Mouse (Mus musculus) neural tube, embryonic 11.5 days (tissue): ENCODE results near the gene Lyrm4. TPM values are rescaled to one million over a fixed set of nuclear protein-coding genes. Genes with fewer than 3 reads are reported as not detected.
"Not testable (repeated sequence)": the region's sequence is repeated elsewhere in the genome, so short reads cannot be mapped to it uniquely, and the experiment has no call there.

Experiments used
- ATAC-seq: fragments of 200-750 bp; cut with Nextera tagmentation; 2 replicates; pipeline ENCODE4 v1.8.0; 2017; ENCODE audit warnings: moderate number of reproducible peaks, mild to moderate bottlenecking, moderate TSS enrichment, moderate library complexity; ENCODE audit not compliant: insufficient read depth, low FRiP score, low TSS enrichment
- DNase-seq: peaks from one replicate; pipeline ENCODE4 v3.0.0-alpha.2; 2015; ENCODE audit warnings: low spot score
- H3K27ac ChIP-seq: fragments of 300-500 bp; sonication (generic); 2 replicates; pipeline ENCODE4 v1.5.1; 2014; ENCODE audit warnings: low read depth, mild to moderate bottlenecking, low read length
- H3K27me3 ChIP-seq: fragments of 300-500 bp; sonication (generic); 2 replicates; pipeline ENCODE4 v1.6.1; 2014; ENCODE audit warnings: mild to moderate bottlenecking, low read length, mixed read lengths; ENCODE audit not compliant: control insufficient read depth, insufficient read depth
- H3K36me3 ChIP-seq: fragments of 300-500 bp; sonication (generic); 2 replicates; pipeline ENCODE4 v1.6.1; 2014; ENCODE audit warnings: mild to moderate bottlenecking, low read length, moderate library complexity, mixed read lengths; ENCODE audit not compliant: control insufficient read depth, insufficient read depth
- H3K4me1 ChIP-seq: fragments of 300-500 bp; sonication (generic); 2 replicates; pipeline ENCODE4 v1.6.1; 2014; ENCODE audit warnings: low read length, mixed read lengths; ENCODE audit not compliant: control insufficient read depth, insufficient read depth
- H3K4me2 ChIP-seq: fragments of 300-500 bp; sonication (generic); 2 replicates; pipeline ENCODE4 v1.6.1; 2014; ENCODE audit warnings: low read depth, mild to moderate bottlenecking, moderate library complexity
- H3K4me3 ChIP-seq: fragments of 300-500 bp; sonication (generic); 2 replicates; pipeline ENCODE4 v1.5.1; 2014; ENCODE audit warnings: low read depth, low read length
- H3K9ac ChIP-seq: fragments of 300-500 bp; sonication (generic); 2 replicates; pipeline ENCODE4 v1.6.1; 2014; ENCODE audit warnings: mild to moderate bottlenecking, low read length
- H3K9me3 ChIP-seq: fragments of 300-500 bp; sonication (generic); 2 replicates; pipeline ENCODE4 v1.6.1; 2016; ENCODE audit warnings: low read length; ENCODE audit not compliant: control insufficient read depth
- WGBS: fragments of 180-500 bp; shearing (Covaris S2); extraction: QIAGEN DNeasy Blood & Tissue Kit; methylation state at CpG from one replicate; pipeline ENCODE4 v1.1.7; 2014; 5-methylcytosine and 5-hydroxymethylcytosine counted together
- polyA plus RNA-seq: library from polyadenylated mRNA; unstranded; fragments of >200 nt; fragmentation: Nextera tagmentation; extraction: Ambion mirVana; gene quantifications from 2 replicates; pipeline ENCODE4 v1.2.1, GENCODE M21; 2014

Lyrm4 gene
- polyA plus RNA-seq, 1 experiment from 2014 or later, result 21.7 TPM

DNA sequence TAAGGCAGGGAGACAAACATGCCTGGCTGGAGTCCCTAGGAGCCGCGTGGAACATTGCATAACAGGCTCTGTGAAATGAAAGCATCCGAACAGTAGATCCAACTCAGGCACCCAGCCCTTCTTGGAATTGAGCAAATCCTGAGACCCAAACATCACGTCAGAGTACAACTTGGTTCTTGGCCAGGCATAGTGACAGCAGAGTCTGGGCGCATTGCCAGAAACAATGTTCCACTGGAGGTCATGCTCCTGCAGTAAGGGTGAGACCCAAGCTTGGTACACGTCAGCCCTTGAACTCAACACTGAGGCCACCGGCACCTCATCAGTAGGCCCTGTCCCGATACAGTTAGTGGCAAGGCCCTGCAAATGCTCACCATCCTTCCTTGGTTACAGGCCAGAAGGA lies 123.3 kb downstream of the Lyrm4 start:
- Histone ChIP-seq H3K36me3 (no peaks in the 10 kb centered on the region), H3K9me3 (no peaks in the 10 kb centered on the region), H3K9ac (no peak overlapping the region), H3K27me3 (no peaks in the 10 kb centered on the region), H3K4me1 (no peaks in the 10 kb centered on the region), H3K4me3 (no peak overlapping the region), H3K27ac (no peak overlapping the region), H3K4me2 (no peak overlapping the region)
- DNase-seq (no peak), ATAC-seq (no peak)
- WGBS, result 88% methylated on average over 8 of the region's 8 CpGs

DNA sequence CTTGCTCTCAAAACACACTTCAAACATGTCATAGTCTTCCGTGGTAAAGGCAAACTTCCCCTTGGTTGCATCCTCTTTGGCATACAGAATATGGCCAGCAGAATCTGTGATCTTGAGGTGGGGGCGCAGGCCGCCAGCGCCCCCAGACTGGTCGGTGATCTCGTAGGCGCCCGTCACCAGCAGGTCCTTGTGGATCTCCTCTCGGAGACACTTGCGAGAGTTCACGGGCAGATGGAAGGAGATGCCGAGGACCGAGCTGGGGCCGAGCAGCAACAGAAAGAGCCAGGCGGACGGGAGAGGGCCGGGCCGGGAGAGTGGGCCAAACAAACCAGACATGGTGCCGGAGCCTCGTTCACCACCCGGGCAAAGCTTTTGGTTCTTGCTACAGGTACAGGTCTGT lies 126.1 kb downstream of the Lyrm4 start:
- not testable (repeated sequence) for H3K9ac ChIP-seq, ATAC-seq, H3K27ac ChIP-seq, DNase-seq, H3K27me3 ChIP-seq, H3K9me3 ChIP-seq, H3K36me3 ChIP-seq, H3K4me1 ChIP-seq, H3K4me2 ChIP-seq, H3K4me3 ChIP-seq
- WGBS, result 97% methylated on average over 18 of the region's 21 CpGs

- H3K4me3 ChIP-seq, result no peak overlapping the region
- DNase-seq, result no peak
- H3K4me1 ChIP-seq, result no peaks in the 10 kb centered on the region
- H3K9ac ChIP-seq, result no peak overlapping the region
- H3K27me3 ChIP-seq, result no peaks in the 10 kb centered on the region
- ATAC-seq, result no peak
- H3K27ac ChIP-seq, result no peak overlapping the region
- H3K4me2 ChIP-seq, result no peak overlapping the region
- WGBS, result 81% methylated on average over 3 of the region's 3 CpGs
- no peaks in the 10 kb centered on the region for H3K9me3 ChIP-seq
- H3K36me3 ChIP-seq, result no peaks in the 10 kb centered on the region
Measured at GRCm38 (mm10) chr13:35989329-35989728, 128.0 kb downstream of the Lyrm4 start.

DNA sequence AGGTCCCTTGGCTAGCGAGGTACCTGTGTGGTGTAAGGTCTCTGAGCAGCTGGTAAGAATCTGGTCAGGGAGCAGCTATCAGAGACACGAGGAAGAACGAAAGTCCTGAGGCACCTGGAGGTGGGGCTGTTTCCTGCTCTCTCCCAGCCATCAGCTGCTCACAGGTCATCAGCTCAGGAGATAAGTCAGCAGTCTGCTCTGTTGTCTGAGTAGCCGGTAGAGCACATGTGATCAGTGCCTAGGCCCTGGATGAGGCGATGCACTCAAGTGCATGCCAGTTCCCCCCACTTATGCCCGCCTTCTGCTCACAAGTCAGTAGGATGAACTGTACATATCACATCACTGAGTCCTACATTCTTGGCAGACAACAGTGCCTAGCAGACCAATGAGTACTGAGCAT lies 134.3 kb downstream of the Lyrm4 start:
- H3K27me3 ChIP-seq, result no peaks in the 10 kb centered on the region
- ATAC-seq (no peak), DNase-seq (no peak)
- 93% methylated on average over 6 of the region's 6 CpGs for WGBS
- no peak overlapping the region for H3K27ac ChIP-seq
- H3K9me3 ChIP-seq, result no peaks in the 10 kb centered on the region
- H3K4me2 ChIP-seq, result no peak overlapping the region
- no peak overlapping the region for H3K9ac ChIP-seq
- H3K4me1 ChIP-seq, result no peaks in the 10 kb centered on the region; the same call in 1 of the 2 replicates
- no peak overlapping the region for H3K4me3 ChIP-seq
- no peaks in the 10 kb centered on the region for H3K36me3 ChIP-seq

- 35% methylated on average over 4 of the region's 4 CpGs for WGBS
- no peaks in the 10 kb centered on the region for H3K9me3 ChIP-seq
- no peaks in the 10 kb centered on the region; the same call in 1 of the 2 replicates for H3K4me1 ChIP-seq
- no peaks in the 10 kb centered on the region for H3K27me3 ChIP-seq
- no peak overlapping the region for H3K4me2 ChIP-seq
- no peak overlapping the region for H3K9ac ChIP-seq
- ATAC-seq, result no peak
- no peaks in the 10 kb centered on the region for H3K36me3 ChIP-seq
- DNase-seq, result no peak
- H3K27ac ChIP-seq, result no peak overlapping the region
- no peak overlapping the region for H3K4me3 ChIP-seq
Measured at GRCm38 (mm10) chr13:35980471-35980870, 136.9 kb downstream of the Lyrm4 start.

DNA sequence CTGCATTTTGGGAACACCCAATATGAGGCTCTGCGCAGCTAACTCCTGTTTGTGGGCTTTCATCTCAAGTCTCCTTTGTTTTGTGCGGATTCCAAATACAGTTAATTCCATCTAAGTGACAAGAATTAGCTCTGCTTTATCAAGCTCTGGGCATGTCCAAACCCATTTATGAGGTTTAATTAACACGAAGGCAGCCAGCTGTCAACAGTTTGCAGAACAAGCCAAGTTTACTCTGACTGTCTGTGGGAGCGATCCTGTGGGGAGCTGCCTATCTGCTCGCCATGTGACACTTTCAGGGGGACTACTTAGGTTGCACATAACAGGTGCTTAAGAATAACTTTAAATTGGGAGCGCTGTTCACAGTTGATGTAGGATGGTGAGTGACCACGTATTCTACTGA lies 140.4 kb downstream of the Lyrm4 start:
- WGBS, result 92% methylated on average over 7 of the region's 7 CpGs
- Histone ChIP-seq H3K27me3 (no peaks in the 10 kb centered on the region), H3K9me3 (no peaks in the 10 kb centered on the region), H3K36me3 (no peaks in the 10 kb centered on the region), H3K4me3 (no peak overlapping the region), H3K27ac (no peak overlapping the region), H3K9ac (no peak overlapping the region), H3K4me2 (no peak overlapping the region), H3K4me1 (no peaks in the 10 kb centered on the region; the same call in 1 of the 2 replicates)
- no peak for ATAC-seq
- DNase-seq, result no peak

- WGBS, result 30% methylated on average over 9 of the region's 9 CpGs
- Histone ChIP-seq H3K4me3 (peak overlapping the region; percentile 48; the same call in 1 of the 2 replicates), H3K9me3 (no peaks in the 10 kb centered on the region), H3K27ac (no peak overlapping the region), H3K36me3 (no peaks in the 10 kb centered on the region), H3K9ac (no peak overlapping the region), H3K4me1 (no peaks in the 10 kb centered on the region; the same call in 1 of the 2 replicates), H3K4me2 (peak overlapping the region; percentile 88), H3K27me3 (peaks cover 21% of the 10 kb centered on the region)
- ATAC-seq (no peak), DNase-seq (no peak)
Measured at GRCm38 (mm10) chr13:35969829-35970228, 147.5 kb downstream of the Lyrm4 start.

DNA sequence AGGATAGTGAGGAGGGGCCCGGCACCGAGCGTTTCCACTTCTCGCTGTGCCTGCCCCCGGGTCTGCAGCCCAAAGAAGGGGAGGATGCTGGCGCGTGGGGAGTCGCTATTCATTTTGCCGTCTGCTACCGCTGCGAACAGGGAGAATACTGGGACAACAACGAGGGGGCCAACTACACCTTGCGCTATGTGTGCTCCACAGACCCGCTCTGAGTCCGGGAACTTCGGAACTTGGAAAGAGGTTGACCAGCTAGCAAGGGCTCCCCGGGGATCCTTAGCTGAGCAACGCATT lies 147.9 kb downstream of the Lyrm4 start:
- Histone ChIP-seq H3K4me2 (peak overlapping the region; percentile 88), H3K4me3 (peak overlapping the region; percentile 48), H3K36me3 (no peaks in the 10 kb centered on the region), H3K9me3 (no peaks in the 10 kb centered on the region), H3K27ac (no peak overlapping the region), H3K4me1 (no peaks in the 10 kb centered on the region; the same call in 1 of the 2 replicates), H3K9ac (peak overlapping the region; percentile 59), H3K27me3 (peaks cover 21% of the 10 kb centered on the region)
- peak; percentile 33 for DNase-seq
- under 1% methylated on average over 18 of the region's 18 CpGs for WGBS
- 0 out of 2 replicates have a peak, but pooled peaks have one; percentile 11 for ATAC-seq

DNA sequence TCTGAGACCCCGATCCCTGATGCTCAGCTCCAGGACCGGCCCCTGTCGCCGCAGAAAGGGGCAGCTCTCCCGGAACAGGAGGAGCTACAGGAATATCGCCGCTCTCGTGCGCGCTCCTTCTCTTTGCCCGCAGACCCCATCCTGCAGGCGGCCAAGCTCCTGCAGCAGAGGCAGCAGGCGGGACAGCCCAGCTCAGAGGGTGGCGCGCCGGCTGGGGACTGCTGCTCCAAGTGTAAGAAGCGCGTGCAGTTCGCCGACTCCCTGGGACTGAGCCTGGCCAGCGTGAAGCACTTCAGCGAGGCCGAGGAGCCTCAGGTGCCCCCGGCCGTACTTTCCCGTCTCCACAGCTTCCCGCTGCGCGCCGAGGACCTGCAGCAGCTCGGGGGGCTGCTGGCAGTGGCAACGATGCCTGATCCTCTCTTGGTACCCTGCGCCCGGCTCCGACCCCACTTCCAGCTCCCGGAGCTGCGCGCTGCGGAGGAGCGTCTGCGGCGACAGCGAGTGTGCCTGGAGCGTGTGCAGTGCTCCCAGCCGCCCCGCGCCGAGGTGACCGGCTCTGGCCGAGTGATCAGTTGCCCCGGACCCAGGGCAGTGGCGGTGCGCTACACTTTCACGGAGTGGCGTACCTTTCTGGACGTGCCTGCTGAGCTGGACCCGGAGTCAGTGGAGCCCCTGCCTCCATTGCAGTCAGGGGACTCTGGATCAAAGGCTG lies 148.5 kb downstream of the Lyrm4 start:
- ATAC-seq, result peak; percentile 62
- WGBS, result under 1% methylated on average over 57 of the region's 57 CpGs
- peak overlapping the region; percentile 48 for H3K4me3 ChIP-seq
- H3K36me3 ChIP-seq, result no peaks in the 10 kb centered on the region
- peaks cover 21% of the 10 kb centered on the region for H3K27me3 ChIP-seq
- H3K4me2 ChIP-seq, result peak overlapping the region; percentile 88
- peak overlapping the region; percentile 59 for H3K9ac ChIP-seq
- H3K27ac ChIP-seq, result no peak overlapping the region
- H3K9me3 ChIP-seq, result no peaks in the 10 kb centered on the region
- no peaks in the 10 kb centered on the region; the same call in 1 of the 2 replicates for H3K4me1 ChIP-seq
- peak; percentile 68 for DNase-seq
